Mouse (Mus musculus) cerebellum, adult 2 months (tissue): ENCODE measurements around the gene H2al1f.
"Not testable (repeated sequence)": the region's sequence is repeated elsewhere in the genome, so short reads cannot be mapped to it uniquely, and the experiment has no call there.

Experiments
- CTCF ChIP-seq: fragments of 200-500 bp; IDR thresholded peaks from 2 replicates; pipeline ENCODE4 v1.5.1; 2011; ENCODE audit warnings: low read depth, mild to moderate bottlenecking, control low read depth, low read length, moderate library complexity, borderline replicate concordance; ENCODE audit not compliant: insufficient read depth
- POLR2A ChIP-seq: fragments of 200-500 bp; IDR thresholded peaks from 2 replicates; pipeline ENCODE4 v1.6.1; 2011; ENCODE audit warnings: low read length, control low read depth, borderline replicate concordance; ENCODE audit not compliant: insufficient read depth

DNA sequence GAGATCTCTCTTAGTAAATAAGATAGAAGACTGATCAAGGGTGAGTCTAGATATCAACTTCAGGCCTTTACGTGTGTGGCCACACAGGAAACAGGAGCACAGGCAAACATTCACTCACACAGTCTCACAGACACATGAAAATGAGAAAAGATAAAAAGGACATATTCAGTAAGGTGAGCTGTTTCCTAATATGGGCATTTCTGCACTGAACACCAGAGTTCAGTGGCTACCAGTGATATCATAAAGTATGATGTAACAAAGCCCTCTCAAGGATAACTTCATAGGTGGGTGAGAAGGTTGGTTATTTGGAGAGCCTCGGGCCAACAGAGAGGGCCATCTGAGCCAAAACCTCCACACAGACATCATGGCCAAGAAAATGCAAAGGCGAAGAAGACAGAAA, 16.0 kb upstream of the H2al1f start, which contains the start of gene H2al1a:
- TF ChIP-seq CTCF, POLR2A: not testable (repeated sequence)
